Mouse (Mus musculus) MEL (cell line): ENCODE results near the gene Opalin. TPM values are rescaled to one million over a fixed set of nuclear protein-coding genes. Genes with fewer than 3 reads are reported as not detected.

Experiments used
- DNase-seq: peaks from one replicate; pipeline ENCODE4 v3.0.0; 2011; ENCODE audit warnings: low read depth, low spot score
- H3K27ac ChIP-seq: 2 replicates; pipeline ENCODE4 v1.5.1; 2012; ENCODE audit warnings: low read depth, mild to moderate bottlenecking, control low read depth, low read length, moderate library complexity; ENCODE audit not compliant: control insufficient read depth
- H3K27me3 ChIP-seq, 2 experiments: fragments of 150-350 bp in 1 of 2; sonication (generic) in 1 of 2; 2 replicates each; pipeline ENCODE4 v1.6.1; 2012; ENCODE audit warnings: low read length in 2 of 2, mild to moderate bottlenecking in 2 of 2, improper control_type of control experiment in 1 of 2, moderate library complexity in 1 of 2; ENCODE audit not compliant: insufficient read depth in 2 of 2, control insufficient read depth in 1 of 2
- H3K36me3 ChIP-seq, 2 experiments: 2 replicates each; pipeline ENCODE4 v1.6.1; 2012 to 2014; ENCODE audit warnings: low read length in 2 of 2, improper control_type of control experiment in 1 of 2, inconsistent platforms in 1 of 2, mild to moderate bottlenecking in 1 of 2; ENCODE audit not compliant: insufficient read depth in 2 of 2, control insufficient read depth in 1 of 2
- H3K4me1 ChIP-seq, 2 experiments: fragments of 150-350 bp in 1 of 2; sonication (generic) in 1 of 2; 2 replicates each; pipeline ENCODE4 v1.6.1; 2012; ENCODE audit warnings: low read length in 2 of 2, improper control_type of control experiment in 1 of 2, mild to moderate bottlenecking in 1 of 2; ENCODE audit not compliant: insufficient read depth in 2 of 2, control insufficient read depth in 1 of 2
- H3K4me3 ChIP-seq, 2 experiments: fragments of 150-350 bp in 1 of 2; sonication (generic) in 1 of 2; 2 replicates each; pipeline ENCODE4 v1.5.1; 2012; ENCODE audit warnings: low read depth in 2 of 2, low read length in 2 of 2, mild to moderate bottlenecking in 2 of 2, moderate library complexity in 2 of 2, control low read depth in 1 of 2, improper control_type of control experiment in 1 of 2; ENCODE audit not compliant: control insufficient read depth in 1 of 2, insufficient read depth in 1 of 2
- H3K79me2 ChIP-seq: 2 replicates; pipeline ENCODE4 v1.6.1; 2012; ENCODE audit warnings: mild to moderate bottlenecking, low read length, moderate library complexity; ENCODE audit not compliant: control insufficient read depth, poor library complexity, insufficient read depth
- H3K9ac ChIP-seq: 2 replicates; pipeline ENCODE4 v1.6.1; 2012; ENCODE audit warnings: low read depth, mild to moderate bottlenecking, control low read depth, low read length, moderate library complexity; ENCODE audit not compliant: control insufficient read depth, poor library complexity, severe bottlenecking
- H3K9me3 ChIP-seq: fragments of 150-350 bp; sonication (generic); replicated peaks from 2 replicates; pipeline ENCODE4 v1.6.1; 2012; ENCODE audit warnings: mild to moderate bottlenecking, low read length, improper control_type of control experiment, moderate library complexity; ENCODE audit not compliant: insufficient read depth
- CHD1 ChIP-seq: IDR thresholded peaks from 2 replicates; pipeline ENCODE4 v1.6.1; 2012; ENCODE audit warnings: low read depth, mild to moderate bottlenecking, inconsistent platforms, low read length, improper control_type of control experiment
- CTCF ChIP-seq, 3 experiments: IDR thresholded peaks in 2 of 3; conservative IDR thresholded peaks in 1 of 3; 2 replicates each; pipeline ENCODE4 v1.5.1; 2011 to 2012; ENCODE audit warnings: low read length in 3 of 3, low read depth in 2 of 3, mild to moderate bottlenecking in 2 of 3, improper control_type of control experiment in 1 of 3, inconsistent platforms in 1 of 3, mixed read lengths in 1 of 3, moderate library complexity in 1 of 3; ENCODE audit not compliant: control insufficient read depth in 1 of 3, insufficient read depth in 1 of 3, poor library complexity in 1 of 3, severe bottlenecking in 1 of 3
- ELF1 ChIP-seq: IDR thresholded peaks from 2 replicates; pipeline ENCODE4 v1.6.1; 2014; ENCODE audit warnings: low read depth, mild to moderate bottlenecking, inconsistent platforms, low read length, improper control_type of control experiment, moderate library complexity
- ETS1 ChIP-seq: IDR thresholded peaks from 2 replicates; pipeline ENCODE4 v1.6.1; 2012; ENCODE audit warnings: low read depth, mild to moderate bottlenecking, inconsistent platforms, low read length, improper control_type of control experiment, moderate library complexity
- GABPA ChIP-seq: IDR thresholded peaks from 2 replicates; pipeline ENCODE4 v1.6.1; 2012; ENCODE audit warnings: low read depth, mild to moderate bottlenecking, inconsistent platforms, low read length, improper control_type of control experiment, moderate library complexity
- HCFC1 ChIP-seq: IDR thresholded peaks from 2 replicates; pipeline ENCODE4 v1.6.1; 2012; ENCODE audit warnings: low read depth, mild to moderate bottlenecking, inconsistent platforms, low read length, improper control_type of control experiment, moderate library complexity
- JUND ChIP-seq: IDR thresholded peaks from 2 replicates; pipeline ENCODE4 v1.6.1; 2011; ENCODE audit warnings: low read depth, mild to moderate bottlenecking, improper control_type of control experiment, low read length
- MEF2A ChIP-seq: IDR thresholded peaks from 2 replicates; pipeline ENCODE4 v1.6.1; 2014; ENCODE audit warnings: low read depth, mild to moderate bottlenecking, inconsistent platforms, low read length, improper control_type of control experiment; ENCODE audit not compliant: poor library complexity, insufficient replicate concordance, severe bottlenecking; ENCODE audit errors: extremely low read depth
- MYC ChIP-seq: IDR thresholded peaks from 2 replicates; pipeline ENCODE4 v1.6.1; 2011; ENCODE audit warnings: low read depth, mild to moderate bottlenecking, low read length, improper control_type of control experiment, moderate library complexity
- NRF1 ChIP-seq: IDR thresholded peaks from 2 replicates; pipeline ENCODE4 v1.6.1; 2014; ENCODE audit warnings: low read depth, mild to moderate bottlenecking, inconsistent platforms, low read length, improper control_type of control experiment, moderate library complexity; ENCODE audit not compliant: poor library complexity, insufficient read depth, severe bottlenecking
- POLR2AphosphoS2 ChIP-seq: IDR thresholded peaks from 2 replicates; pipeline ENCODE4 v1.6.1; 2011; ENCODE audit warnings: low read length, improper control_type of control experiment
- POLR2AphosphoS5 ChIP-seq: IDR thresholded peaks from 2 replicates; pipeline ENCODE4 v1.6.1; 2012; ENCODE audit warnings: low read depth, borderline replicate concordance, mild to moderate bottlenecking, inconsistent platforms, low read length, moderate library complexity, mixed read lengths
- RAD21 ChIP-seq: IDR thresholded peaks from 2 replicates; pipeline ENCODE4 v1.6.1; 2011; ENCODE audit warnings: mild to moderate bottlenecking, low read depth, low read length, improper control_type of control experiment
- RCOR1 ChIP-seq: IDR thresholded peaks from 2 replicates; pipeline ENCODE4 v1.6.1; 2012; ENCODE audit warnings: low read depth, mild to moderate bottlenecking, inconsistent platforms, low read length, improper control_type of control experiment
- SIN3A ChIP-seq: IDR thresholded peaks from 2 replicates; pipeline ENCODE4 v1.6.1; 2012; ENCODE audit warnings: low read length, improper control_type of control experiment, inconsistent platforms
- SMC3 ChIP-seq: IDR thresholded peaks from 2 replicates; pipeline ENCODE4 v1.6.1; 2011; ENCODE audit warnings: low read depth, low read length, improper control_type of control experiment
- TCF12 ChIP-seq: IDR thresholded peaks from 2 replicates; pipeline ENCODE4 v1.6.1; 2014; ENCODE audit warnings: low read depth, mild to moderate bottlenecking, inconsistent platforms, low read length, improper control_type of control experiment, moderate library complexity
- UBTF ChIP-seq: IDR thresholded peaks from 2 replicates; pipeline ENCODE4 v1.6.1; 2012; ENCODE audit warnings: low read depth, mild to moderate bottlenecking, inconsistent platforms, low read length, improper control_type of control experiment, moderate library complexity, borderline replicate concordance; ENCODE audit not compliant: insufficient read depth
- ZMIZ1 ChIP-seq: IDR thresholded peaks from 2 replicates; pipeline ENCODE4 v1.6.1; 2012; ENCODE audit warnings: low read depth, mild to moderate bottlenecking, inconsistent platforms, low read length, improper control_type of control experiment, moderate library complexity
- ZNF384 ChIP-seq: IDR thresholded peaks from 2 replicates; pipeline ENCODE4 v1.6.1; 2012; ENCODE audit warnings: low read depth, mild to moderate bottlenecking, inconsistent platforms, low read length, improper control_type of control experiment
- polyA plus RNA-seq, 2 experiments: library from polyadenylated mRNA; stranded (reverse) in 1 of 2; unstranded in 1 of 2; fragments of >175 nt in 1 of 2; fragments of >200 nt in 1 of 2; gene quantifications; 2 replicates each; pipeline versions ENCODE4 v1.2.1 to v1.2.4; 2012; ENCODE audit warnings: low replicate concordance in 2 of 2, low read depth in 1 of 2; ENCODE audit not compliant: insufficient read length in 2 of 2, insufficient read depth in 1 of 2, missing spikeins in 1 of 2
- total RNA-seq: library from RNA; depleted of rRNA; stranded (reverse); fragments of 300-350 nt; gene quantifications from 2 replicates; pipeline ENCODE4 v1.2.3, GENCODE M21; 2012

The Opalin gene
- total and polyA plus RNA-seq, 3 experiments: not detected

DNA sequence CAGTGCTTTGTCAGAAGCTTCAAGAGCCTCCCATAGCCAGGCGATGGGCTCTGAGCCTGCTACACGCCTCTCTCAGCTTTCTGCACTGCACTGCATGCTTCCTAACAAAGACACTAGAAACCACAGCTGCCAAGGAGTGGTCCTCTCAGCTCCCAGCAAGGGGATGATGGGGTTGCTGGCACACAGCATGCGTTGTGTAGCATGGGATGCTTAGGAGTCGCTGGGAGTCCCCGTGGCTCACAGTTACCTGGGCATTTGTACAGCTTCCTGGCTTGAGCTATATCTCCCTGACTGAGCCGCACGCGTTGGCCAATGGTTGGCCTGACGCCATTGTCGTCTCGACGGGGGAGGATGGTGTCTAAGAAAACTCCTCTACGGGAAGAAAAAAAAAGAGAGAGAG lies 43.0 kb upstream of the Opalin start:
- H3K4me1 ChIP-seq: no peaks in the 10 kb centered on the region
- no peak overlapping the region for H3K27ac ChIP-seq
- no peaks in the 10 kb centered on the region for H3K36me3 ChIP-seq
- no peak overlapping the region for H3K4me3 ChIP-seq
- H3K27me3 ChIP-seq: no peaks in the 10 kb centered on the region; a peak in 2 of 4 replicates
- TF ChIP-seq TCF12 (no peak), HCFC1 (no peak), ETS1 (no peak), RCOR1 (no peak), GABPA (no peak), ELF1 (no peak), RAD21 (no peak), CHD1 (no peak)
- H3K79me2 ChIP-seq: no peaks in the 10 kb centered on the region
- no peak for DNase-seq
- H3K9ac ChIP-seq: no peak overlapping the region
- H3K9me3 ChIP-seq: no peaks in the 10 kb centered on the region

DNA sequence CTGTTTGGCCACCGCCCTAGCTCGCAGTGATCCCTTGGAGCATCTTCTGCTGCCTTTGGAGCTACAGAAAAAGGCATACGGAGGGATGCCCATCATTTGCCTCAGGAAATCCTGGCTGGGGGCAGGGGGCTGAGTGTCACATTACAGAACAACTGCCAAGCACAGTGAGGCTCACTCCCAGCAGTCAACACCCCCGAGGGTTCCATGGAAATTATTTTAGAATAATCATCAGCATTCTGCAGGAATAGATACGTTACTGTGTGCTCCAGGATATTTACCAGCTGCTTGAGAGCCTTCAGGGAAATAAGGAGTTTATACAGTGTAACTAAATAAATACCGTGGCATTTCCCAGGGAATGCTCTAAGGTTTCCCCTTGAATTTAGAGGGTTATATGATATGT lies 41.4 kb upstream of the Opalin start:
- H3K4me3 ChIP-seq: no peak overlapping the region
- H3K79me2 ChIP-seq: no peaks in the 10 kb centered on the region
- no peak overlapping the region for H3K9ac ChIP-seq
- no peak for DNase-seq
- H3K27ac ChIP-seq: no peak overlapping the region
- H3K27me3 ChIP-seq: no peaks in the 10 kb centered on the region; a peak in 2 of 4 replicates
- H3K9me3 ChIP-seq: no peaks in the 10 kb centered on the region
- H3K36me3 ChIP-seq: no peaks in the 10 kb centered on the region
- no peak for TF ChIP-seq NRF1
- no peak for TF ChIP-seq POLR2AphosphoS5
- no peak for TF ChIP-seq POLR2AphosphoS2
- TF ChIP-seq ZMIZ1: no peak
- TF ChIP-seq GABPA: no peak
- TF ChIP-seq SIN3A: no peak
- TF ChIP-seq ZNF384: no peak
- TF ChIP-seq CHD1: no peak
- TF ChIP-seq UBTF: no peak
- no peak for TF ChIP-seq CTCF (IDR thresholded peaks at IDR 0.05 in 2 of 3, conservative IDR thresholded peaks at IDR 0.05 in 1 of 3; ENCODE audit: control insufficient read depth in 1 of 3, insufficient read depth in 1 of 3, low read depth in 2 of 3, low read length in 3 of 3, poor library complexity in 1 of 3, severe bottlenecking in 1 of 3)
- no peak for TF ChIP-seq JUND
- TF ChIP-seq SMC3: no peak
- no peak for TF ChIP-seq MEF2A
- TF ChIP-seq MYC: no peak
- TF ChIP-seq ETS1: no peak
- H3K4me1 ChIP-seq: no peaks in the 10 kb centered on the region
